Mouse (Mus musculus) MEL (cell line): ENCODE measurements around the gene Tbc1d30. TPM values are rescaled to one million over a fixed set of nuclear protein-coding genes. Genes with fewer than 3 reads are reported as not detected.

ENCODE experiments used
- DNase-seq: peaks from one replicate; pipeline ENCODE4 v3.0.0; 2011; ENCODE audit warnings: low read depth, low spot score
- H3K27ac ChIP-seq: 2 replicates; pipeline ENCODE4 v1.5.1; 2012; ENCODE audit warnings: low read depth, mild to moderate bottlenecking, control low read depth, low read length, moderate library complexity; ENCODE audit not compliant: control insufficient read depth
- H3K27me3 ChIP-seq, 2 experiments: fragments of 150-350 bp in 1 of 2; sonication (generic) in 1 of 2; 2 replicates each; pipeline ENCODE4 v1.6.1; 2012; ENCODE audit warnings: low read length in 2 of 2, mild to moderate bottlenecking in 2 of 2, improper control_type of control experiment in 1 of 2, moderate library complexity in 1 of 2; ENCODE audit not compliant: insufficient read depth in 2 of 2, control insufficient read depth in 1 of 2
- H3K36me3 ChIP-seq, 2 experiments: 2 replicates each; pipeline ENCODE4 v1.6.1; 2012 to 2014; ENCODE audit warnings: low read length in 2 of 2, improper control_type of control experiment in 1 of 2, inconsistent platforms in 1 of 2, mild to moderate bottlenecking in 1 of 2; ENCODE audit not compliant: insufficient read depth in 2 of 2, control insufficient read depth in 1 of 2
- H3K4me1 ChIP-seq, 2 experiments: fragments of 150-350 bp in 1 of 2; sonication (generic) in 1 of 2; 2 replicates each; pipeline ENCODE4 v1.6.1; 2012; ENCODE audit warnings: low read length in 2 of 2, improper control_type of control experiment in 1 of 2, mild to moderate bottlenecking in 1 of 2; ENCODE audit not compliant: insufficient read depth in 2 of 2, control insufficient read depth in 1 of 2
- H3K4me3 ChIP-seq, 2 experiments: fragments of 150-350 bp in 1 of 2; sonication (generic) in 1 of 2; 2 replicates each; pipeline ENCODE4 v1.5.1; 2012; ENCODE audit warnings: low read depth in 2 of 2, low read length in 2 of 2, mild to moderate bottlenecking in 2 of 2, moderate library complexity in 2 of 2, control low read depth in 1 of 2, improper control_type of control experiment in 1 of 2; ENCODE audit not compliant: control insufficient read depth in 1 of 2, insufficient read depth in 1 of 2
- H3K79me2 ChIP-seq: 2 replicates; pipeline ENCODE4 v1.6.1; 2012; ENCODE audit warnings: mild to moderate bottlenecking, low read length, moderate library complexity; ENCODE audit not compliant: control insufficient read depth, poor library complexity, insufficient read depth
- H3K9ac ChIP-seq: 2 replicates; pipeline ENCODE4 v1.6.1; 2012; ENCODE audit warnings: low read depth, mild to moderate bottlenecking, control low read depth, low read length, moderate library complexity; ENCODE audit not compliant: control insufficient read depth, poor library complexity, severe bottlenecking
- H3K9me3 ChIP-seq: fragments of 150-350 bp; sonication (generic); replicated peaks from 2 replicates; pipeline ENCODE4 v1.6.1; 2012; ENCODE audit warnings: mild to moderate bottlenecking, low read length, improper control_type of control experiment, moderate library complexity; ENCODE audit not compliant: insufficient read depth
- BHLHE40 ChIP-seq: IDR thresholded peaks from 2 replicates; pipeline ENCODE4 v1.6.1; 2012; ENCODE audit warnings: low read depth, mild to moderate bottlenecking, inconsistent platforms, low read length, improper control_type of control experiment, borderline replicate concordance
- CHD2 ChIP-seq: IDR thresholded peaks from 2 replicates; pipeline ENCODE4 v1.6.1; 2011; ENCODE audit warnings: low read length, improper control_type of control experiment
- CTCF ChIP-seq, 3 experiments: IDR thresholded peaks in 2 of 3; conservative IDR thresholded peaks in 1 of 3; 2 replicates each; pipeline ENCODE4 v1.5.1; 2011 to 2012; ENCODE audit warnings: low read length in 3 of 3, low read depth in 2 of 3, mild to moderate bottlenecking in 2 of 3, improper control_type of control experiment in 1 of 3, inconsistent platforms in 1 of 3, mixed read lengths in 1 of 3, moderate library complexity in 1 of 3; ENCODE audit not compliant: control insufficient read depth in 1 of 3, insufficient read depth in 1 of 3, poor library complexity in 1 of 3, severe bottlenecking in 1 of 3
- ELF1 ChIP-seq: IDR thresholded peaks from 2 replicates; pipeline ENCODE4 v1.6.1; 2014; ENCODE audit warnings: low read depth, mild to moderate bottlenecking, inconsistent platforms, low read length, improper control_type of control experiment, moderate library complexity
- GABPA ChIP-seq: IDR thresholded peaks from 2 replicates; pipeline ENCODE4 v1.6.1; 2012; ENCODE audit warnings: low read depth, mild to moderate bottlenecking, inconsistent platforms, low read length, improper control_type of control experiment, moderate library complexity
- KAT2A ChIP-seq: conservative IDR thresholded peaks from 2 replicates; pipeline ENCODE4 v1.6.1; 2012; ENCODE audit warnings: low read depth, low read length, improper control_type of control experiment, inconsistent platforms
- MYC ChIP-seq: IDR thresholded peaks from 2 replicates; pipeline ENCODE4 v1.6.1; 2011; ENCODE audit warnings: low read depth, mild to moderate bottlenecking, low read length, improper control_type of control experiment, moderate library complexity
- POLR2AphosphoS2 ChIP-seq: IDR thresholded peaks from 2 replicates; pipeline ENCODE4 v1.6.1; 2011; ENCODE audit warnings: low read length, improper control_type of control experiment
- POLR2AphosphoS5 ChIP-seq: IDR thresholded peaks from 2 replicates; pipeline ENCODE4 v1.6.1; 2012; ENCODE audit warnings: low read depth, borderline replicate concordance, mild to moderate bottlenecking, inconsistent platforms, low read length, moderate library complexity, mixed read lengths
- RAD21 ChIP-seq: IDR thresholded peaks from 2 replicates; pipeline ENCODE4 v1.6.1; 2011; ENCODE audit warnings: mild to moderate bottlenecking, low read depth, low read length, improper control_type of control experiment
- SIN3A ChIP-seq: IDR thresholded peaks from 2 replicates; pipeline ENCODE4 v1.6.1; 2012; ENCODE audit warnings: low read length, improper control_type of control experiment, inconsistent platforms
- SMC3 ChIP-seq: IDR thresholded peaks from 2 replicates; pipeline ENCODE4 v1.6.1; 2011; ENCODE audit warnings: low read depth, low read length, improper control_type of control experiment
- TAL1 ChIP-seq: IDR thresholded peaks from 2 replicates; pipeline ENCODE4 v1.6.1; 2012; ENCODE audit warnings: mild to moderate bottlenecking, inconsistent platforms, low read length, moderate library complexity, mixed read lengths
- TBP ChIP-seq: IDR thresholded peaks from 2 replicates; pipeline ENCODE4 v1.8.0; 2011; ENCODE audit warnings: low read depth, low read length, improper control_type of control experiment
- ZKSCAN1 ChIP-seq: IDR thresholded peaks from 2 replicates; pipeline ENCODE4 v1.6.1; 2012; ENCODE audit warnings: low read depth, mild to moderate bottlenecking, inconsistent platforms, low read length, improper control_type of control experiment, moderate library complexity
- polyA plus RNA-seq, 2 experiments: library from polyadenylated mRNA; stranded (reverse) in 1 of 2; unstranded in 1 of 2; fragments of >175 nt in 1 of 2; fragments of >200 nt in 1 of 2; gene quantifications; 2 replicates each; pipeline versions ENCODE4 v1.2.1 to v1.2.4; 2012; ENCODE audit warnings: low replicate concordance in 2 of 2, low read depth in 1 of 2; ENCODE audit not compliant: insufficient read length in 2 of 2, insufficient read depth in 1 of 2, missing spikeins in 1 of 2
- total RNA-seq: library from RNA; depleted of rRNA; stranded (reverse); fragments of 300-350 nt; gene quantifications from 2 replicates; pipeline ENCODE4 v1.2.3, GENCODE M21; 2012

The Tbc1d30 gene
- total and polyA plus RNA-seq, 3 experiments, result 0.35 to 2.1 TPM; not detected in 1

DNA sequence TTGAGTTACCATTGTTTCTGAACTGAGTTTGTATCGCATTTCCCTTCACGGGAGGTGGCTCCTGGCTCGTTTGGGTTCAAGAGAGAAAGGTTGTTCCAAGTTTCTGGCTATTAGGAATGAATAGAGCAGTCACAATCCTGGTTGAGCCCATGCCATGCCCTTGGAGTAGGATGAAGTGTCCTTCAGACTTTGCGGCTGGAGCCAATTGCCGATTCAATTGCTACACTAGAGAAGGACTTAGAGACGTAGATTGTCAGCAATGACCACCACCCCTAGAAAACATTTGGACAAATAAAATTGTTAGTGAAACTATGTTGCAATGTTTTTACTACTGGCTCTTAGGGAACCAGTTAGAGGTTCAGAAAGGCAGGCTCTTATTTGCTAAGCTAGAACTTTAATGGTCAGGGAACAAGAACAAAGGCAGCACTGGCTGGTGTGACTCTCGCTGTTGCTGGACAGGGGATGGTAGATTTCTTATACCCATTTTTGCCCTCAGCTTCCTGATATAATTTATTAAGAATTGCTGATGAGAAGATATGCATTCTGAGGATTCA, 32.6 kb downstream of the Tbc1d30 start (continued):
- TF ChIP-seq CTCF (IDR thresholded peaks at IDR 0.05 in 2 of 3, conservative IDR thresholded peaks at IDR 0.05 in 1 of 3; ENCODE audit: control insufficient read depth in 1 of 3, insufficient read depth in 1 of 3, low read depth in 2 of 3, low read length in 3 of 3, poor library complexity in 1 of 3, severe bottlenecking in 1 of 3) (no peak), SMC3 (no peak), MYC (no peak)

DNA sequence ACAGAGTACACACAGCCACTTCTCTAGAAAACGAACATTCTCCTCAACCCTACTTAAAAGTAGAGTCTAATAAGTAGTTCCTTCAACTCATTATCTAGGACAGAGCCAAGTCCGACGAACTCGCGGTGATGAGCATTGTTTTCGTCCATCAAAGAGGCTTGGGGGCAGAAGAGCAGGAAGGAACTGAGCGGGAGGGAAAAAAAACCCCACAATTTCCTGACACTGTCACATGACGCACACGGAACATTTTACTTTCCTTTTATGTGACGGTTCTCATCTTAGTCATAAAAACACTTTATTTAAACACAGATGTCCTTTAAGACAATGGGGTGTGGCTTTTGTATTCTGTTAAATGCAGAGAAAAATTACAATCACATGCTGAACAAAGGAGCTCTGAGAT, 34.7 kb downstream of the Tbc1d30 start:
- Histone ChIP-seq H3K27ac (no peak overlapping the region), H3K4me3 (no peak overlapping the region), H3K36me3 (no peaks in the 10 kb centered on the region), H3K9ac (no peak overlapping the region), H3K79me2 (no peaks in the 10 kb centered on the region), H3K27me3 (no peaks in the 10 kb centered on the region), H3K9me3 (no peaks in the 10 kb centered on the region)
- TF ChIP-seq SMC3 (no peak), KAT2A (no peak), POLR2AphosphoS5 (no peak), TBP (no peak), ZKSCAN1 (no peak), BHLHE40 (no peak), SIN3A (no peak), CTCF (IDR thresholded peaks at IDR 0.05 in 2 of 3, conservative IDR thresholded peaks at IDR 0.05 in 1 of 3; ENCODE audit: control insufficient read depth in 1 of 3, insufficient read depth in 1 of 3, low read depth in 2 of 3, low read length in 3 of 3, poor library complexity in 1 of 3, severe bottlenecking in 1 of 3) (no peak), RAD21 (no peak), POLR2AphosphoS2 (no peak)
- TF ChIP-seq, all 39 proteins: peak for 0
- no peaks in the 10 kb centered on the region for H3K4me1 ChIP-seq
- no peak for DNase-seq

DNA sequence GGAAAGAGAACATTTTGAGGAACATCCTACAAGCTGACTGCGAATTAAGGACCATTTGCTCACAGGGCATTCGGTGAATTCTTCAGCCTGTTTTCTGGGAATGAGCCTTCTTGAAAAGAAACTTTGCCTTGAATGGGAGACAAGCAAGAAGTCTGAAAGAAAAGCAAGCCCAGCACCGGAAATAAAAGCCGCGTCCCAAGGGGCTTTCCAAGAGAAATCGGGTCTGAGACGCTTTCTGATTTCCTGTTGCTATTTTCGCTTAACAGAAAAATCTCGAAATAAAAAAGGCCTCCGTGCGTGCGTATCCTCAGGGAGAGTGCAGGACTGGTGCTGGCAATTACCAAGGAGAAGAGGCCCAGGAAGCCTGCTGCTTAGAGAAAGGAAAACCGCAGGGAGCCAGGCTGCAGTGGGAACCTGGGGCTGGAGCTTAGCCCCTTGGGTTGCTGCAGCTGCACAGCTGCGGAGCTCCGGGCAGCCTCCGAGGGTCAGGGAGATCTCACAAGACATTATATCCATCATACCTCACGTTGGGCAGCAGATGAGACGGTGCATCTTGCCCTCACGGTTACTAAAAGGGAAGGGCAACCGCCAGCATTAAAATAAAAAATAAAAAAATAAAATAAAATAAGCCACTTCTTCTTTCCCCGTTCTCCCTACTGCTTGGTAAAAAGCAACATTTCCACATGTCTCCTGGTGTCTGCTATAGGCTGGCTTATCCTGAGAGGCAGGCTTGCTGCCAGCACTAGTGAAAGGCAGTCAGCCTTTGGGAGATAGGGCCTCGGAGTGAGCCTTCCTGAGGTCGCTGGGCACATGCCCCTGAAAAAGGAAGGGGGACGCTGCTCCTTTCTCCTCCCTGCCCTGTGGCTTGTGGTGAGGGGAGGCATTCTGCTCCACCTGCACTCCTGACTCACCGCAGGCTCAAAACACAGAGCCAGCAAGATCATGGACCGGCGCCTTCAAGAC, 35.5 kb downstream of the Tbc1d30 start:
- Histone ChIP-seq H3K4me1 (no peaks in the 10 kb centered on the region), H3K9ac (no peak overlapping the region), H3K9me3 (no peaks in the 10 kb centered on the region), H3K36me3 (no peaks in the 10 kb centered on the region), H3K27me3 (no peaks in the 10 kb centered on the region), H3K27ac (no peak overlapping the region), H3K79me2 (no peaks in the 10 kb centered on the region), H3K4me3 (no peak overlapping the region)
- no peak for DNase-seq
- TF ChIP-seq ELF1 (no peak), CHD2 (no peak), GABPA (no peak), TAL1 (no peak)
